In genomic region chr4:83045266-83045665, GRCm38 (mm10) we compare ENCODE assay signal across 20 mouse cellular contexts. TPM values are rescaled to one million over a fixed set of nuclear protein-coding genes. Genes with fewer than 3 reads are reported as not detected.
DNase-seq lines count a peak whose midpoint lies in the region; ATAC-seq and TF ChIP-seq lines count a peak whose summit lies in the region.
"Had no signal": no experiment of that assay in that cellular context is flagged by ENCODE, and none has a peak within 500 bp of the region (broad histone marks: within the 10 kb centered on the region; RNA-seq: fewer than 3 reads in every experiment).

No protein-coding gene starts in this region.

- no peak for TF ChIP-seq EP300 in lung, postnatal 0 days (IDR thresholded peaks at IDR 0.05)

- no peak overlapping the region for H3K4me2 ChIP-seq in hindbrain, embryonic 16.5 days (ENCODE audit: low read length)
- H3K4me2 ChIP-seq in embryonic facial prominence, embryonic 12.5 days (replicated peaks) = no peak overlapping the region
- 0 out of 2 replicates have a peak overlapping the region, but pooled peaks have one; percentile 21 for H3K4me2 ChIP-seq in limb, embryonic 12.5 days
- H3K4me2 ChIP-seq in lung, postnatal 0 days (replicated peaks; ENCODE audit: low read depth, low read length) = no peak overlapping the region
- H3K4me2 ChIP-seq: liver, embryonic 15.5 days; neural tube, embryonic 15.5 days had no signal

- 0 out of 2 replicates have a peak, but pooled peaks cover 3% of the 10 kb centered on the region for H3K27me3 ChIP-seq in hindbrain, embryonic 10.5 days (ENCODE audit: insufficient read depth, poor library complexity, severe bottlenecking)
- H3K27me3 ChIP-seq in hindbrain, embryonic 16.5 days (replicated peaks; ENCODE audit: control insufficient read depth, insufficient read depth, low read length) = no peaks in the 10 kb centered on the region
- H3K27me3 ChIP-seq in embryonic facial prominence, embryonic 12.5 days = no peaks in the 10 kb centered on the region
- H3K27me3 ChIP-seq in limb, embryonic 12.5 days = no peaks in the 10 kb centered on the region
- no peaks in the 10 kb centered on the region for H3K27me3 ChIP-seq in lung, postnatal 0 days (replicated peaks; ENCODE audit: insufficient read depth, low read length)
- H3K27me3 ChIP-seq: liver, embryonic 15.5 days had no signal

- no peak for DNase-seq in hindbrain, embryonic 10.5 days (ENCODE audit: low spot score)
- peak; percentile 63 for DNase-seq in embryo, embryonic 10 days (ENCODE audit: low spot score)
- no peak for DNase-seq in lung, postnatal 0 days (ENCODE audit: low spot score)
- no peak for DNase-seq in thymus, postnatal 14 days
- DNase-seq: cerebellum, adult 18-20 months; gastrocnemius, postnatal 36 days; kidney, adult 18-20 months; kidney, postnatal 10 days; layer of hippocampus, postnatal 36 days had no signal

- no peaks in the 10 kb centered on the region for H3K9me3 ChIP-seq in hindbrain, embryonic 10.5 days
- H3K9me3 ChIP-seq in hindbrain, embryonic 16.5 days (ENCODE audit: control insufficient read depth, low read length) = no peaks in the 10 kb centered on the region
- H3K9me3 ChIP-seq in embryonic facial prominence, embryonic 12.5 days = no peaks in the 10 kb centered on the region
- H3K9me3 ChIP-seq in limb, embryonic 12.5 days = no peaks in the 10 kb centered on the region
- no peaks in the 10 kb centered on the region for H3K9me3 ChIP-seq in lung, postnatal 0 days (ENCODE audit: low read length)
- H3K9me3 ChIP-seq: liver, embryonic 15.5 days; neural tube, embryonic 15.5 days had no signal

- H3K27ac ChIP-seq in hindbrain, embryonic 10.5 days = peak overlapping the region; percentile 13; the same call in 1 of the 2 replicates
- H3K27ac ChIP-seq in hindbrain, embryonic 16.5 days (ENCODE audit: low read depth, low read length) = no peak overlapping the region
- H3K27ac ChIP-seq in embryonic facial prominence, embryonic 12.5 days = peak overlapping the region; percentile 46; the same call in 1 of the 2 replicates
- H3K27ac ChIP-seq in limb, embryonic 12.5 days = peak overlapping the region; percentile 56; the same call in 1 of the 2 replicates
- no peak overlapping the region for H3K27ac ChIP-seq in lung, postnatal 0 days (ENCODE audit: low read length)
- H3K27ac ChIP-seq: layer of hippocampus, adult 2 months; liver, embryonic 15.5 days; neural tube, embryonic 15.5 days had no signal

- WGBS in hindbrain, embryonic 10.5 days = 29% methylated on average over 6 of the region's 6 CpGs
- 26% methylated on average over 6 of the region's 6 CpGs for WGBS in hindbrain, embryonic 16.5 days
- 34% methylated on average over 6 of the region's 6 CpGs for WGBS in embryonic facial prominence, embryonic 12.5 days
- WGBS in limb, embryonic 12.5 days = 18% methylated on average over 6 of the region's 6 CpGs
- 70% methylated on average over 6 of the region's 6 CpGs for WGBS in lung, postnatal 0 days

- H3K4me3 ChIP-seq in hindbrain, embryonic 10.5 days = no peak overlapping the region
- H3K4me3 ChIP-seq in hindbrain, embryonic 16.5 days (ENCODE audit: low read length) = no peak overlapping the region
- no peak overlapping the region for H3K4me3 ChIP-seq in embryonic facial prominence, embryonic 12.5 days
- no peak overlapping the region for H3K4me3 ChIP-seq in limb, embryonic 12.5 days (replicated peaks)
- no peak overlapping the region for H3K4me3 ChIP-seq in lung, postnatal 0 days (ENCODE audit: low read depth, low read length)
- H3K4me3 ChIP-seq: erythroblast, embryonic 14.5 days; layer of hippocampus, adult 2 months; liver, embryonic 15.5 days; neural tube, embryonic 15.5 days had no signal

- ATAC-seq in hindbrain, embryonic 16.5 days = no peak
- no peak for ATAC-seq in embryonic facial prominence, embryonic 12.5 days (ENCODE audit: insufficient number of reproducible peaks, insufficient read depth, low FRiP score, low TSS enrichment)
- ATAC-seq in limb, embryonic 12.5 days (ENCODE audit: insufficient number of reproducible peaks, insufficient read depth, low FRiP score, low TSS enrichment, low read depth) = no peak
- ATAC-seq in lung, postnatal 0 days = no peak
- ATAC-seq in activated CD4-positive, CD25-positive, alpha-beta regulatory T cell, adult 4 months = no peak
- ATAC-seq: forebrain, embryonic 16.5 days; midbrain, embryonic 16.5 days had no signal

- no peak for TF ChIP-seq CTCF in lung, postnatal 0 days (IDR thresholded peaks at IDR 0.05)

- peaks cover 60% of the 10 kb centered on the region for H3K4me1 ChIP-seq in hindbrain, embryonic 10.5 days (replicated peaks)
- H3K4me1 ChIP-seq in hindbrain, embryonic 16.5 days (ENCODE audit: control insufficient read depth, insufficient read depth, low read depth, low read length) = peaks cover 2% of the 10 kb centered on the region; the same call in 1 of the 2 replicates
- H3K4me1 ChIP-seq in embryonic facial prominence, embryonic 12.5 days = peaks cover 62% of the 10 kb centered on the region
- H3K4me1 ChIP-seq in limb, embryonic 12.5 days (replicated peaks) = peaks cover 61% of the 10 kb centered on the region
- H3K4me1 ChIP-seq in lung, postnatal 0 days (ENCODE audit: insufficient read depth, low read depth, low read length) = no peaks in the 10 kb centered on the region
- H3K4me1 ChIP-seq: liver, embryonic 15.5 days had no signal

- 0 out of 2 replicates have a peak, but pooled peaks cover 3% of the 10 kb centered on the region for H3K36me3 ChIP-seq in hindbrain, embryonic 10.5 days
- H3K36me3 ChIP-seq in hindbrain, embryonic 16.5 days (ENCODE audit: control insufficient read depth, insufficient read depth, low read length) = no peaks in the 10 kb centered on the region
- H3K36me3 ChIP-seq in embryonic facial prominence, embryonic 12.5 days = 0 out of 2 replicates have a peak, but pooled peaks cover 3% of the 10 kb centered on the region
- H3K36me3 ChIP-seq in limb, embryonic 12.5 days = no peaks in the 10 kb centered on the region
- H3K36me3 ChIP-seq in lung, postnatal 0 days (ENCODE audit: insufficient read depth, low read length) = no peaks in the 10 kb centered on the region
- H3K36me3 ChIP-seq: G1E; liver, embryonic 15.5 days; neural tube, embryonic 15.5 days had no signal

- H3K9ac ChIP-seq in hindbrain, embryonic 16.5 days (ENCODE audit: low read depth, low read length) = no peak overlapping the region
- no peak overlapping the region for H3K9ac ChIP-seq in embryonic facial prominence, embryonic 12.5 days
- H3K9ac ChIP-seq in limb, embryonic 12.5 days (replicated peaks) = no peak overlapping the region
- H3K9ac ChIP-seq in lung, postnatal 0 days (replicated peaks; ENCODE audit: low read depth) = no peak overlapping the region
- H3K9ac ChIP-seq: liver, embryonic 15.5 days; neural tube, embryonic 15.5 days had no signal

RNA-seq across cellular contexts. Expression of gene Frem1, which starts 6.9 kb away (rescaled TPM):
- 5.5 and 5.7 TPM in 2 replicates for polyA plus RNA-seq in hindbrain, embryonic 10.5 days (2016; fragmentation: Nextera tagmentation; extraction: Ambion mirVana)
- polyA plus RNA-seq in hindbrain, embryonic 16.5 days (2015; fragmentation: Nextera tagmentation; extraction: Ambion mirVana) = 2.2 TPM in 2 replicates
- 25.7 and 26.1 TPM in 2 replicates for polyA plus RNA-seq in embryonic facial prominence, embryonic 12.5 days (2016; fragmentation: Nextera tagmentation; extraction: Ambion mirVana)
- 8.6 and 8.9 TPM in 2 replicates for polyA plus RNA-seq in limb, embryonic 12.5 days (2016; fragmentation: Nextera tagmentation; extraction: Ambion mirVana)
- polyA plus RNA-seq in lung, postnatal 0 days (2015; fragmentation: Nextera tagmentation; extraction: Ambion mirVana) = 14.3 and 16.2 TPM in 2 replicates
- not detected for polyA plus RNA-seq in activated CD4-positive, CD25-positive, alpha-beta regulatory T cell, adult 4 months (2017; shearing (Covaris generic))
- polyA plus RNA-seq: erythroblast, embryonic 14.5 days had no signal

Comparison
In these comparisons a context has a peak if more than half of its experiments do, and no peak if none do; other contexts are left out.
1. H3K27ac ChIP-seq: peak in hindbrain, embryonic 10.5 days (single experiment), embryonic facial prominence, embryonic 12.5 days (single experiment) and limb, embryonic 12.5 days (single experiment); none in hindbrain, embryonic 16.5 days (single experiment) and lung, postnatal 0 days (single experiment).